Comparison of ENCODE assay signal across 18 mouse cellular contexts in genomic region chr8:113981339-113981738, GRCm38 (mm10).
"Had no signal": no experiment of that assay in that cellular context is flagged by ENCODE, and none has a peak within 500 bp of the region (broad histone marks: within the 10 kb centered on the region; RNA-seq: fewer than 3 reads in every experiment).

No protein-coding gene starts in this region.

- H3K27ac ChIP-seq: lung, embryonic 15.5 days; macrophage; midbrain, embryonic 13.5 days; midbrain, embryonic 15.5 days; neural tube, embryonic 12.5 days; stomach, embryonic 15.5 days; stomach, postnatal 0 days had no signal

- H3K27me3 ChIP-seq: midbrain, embryonic 13.5 days; midbrain, embryonic 15.5 days; neural tube, embryonic 12.5 days; stomach, embryonic 15.5 days had no signal

- H3K9ac ChIP-seq: liver, postnatal 0 days; lung, embryonic 15.5 days; midbrain, embryonic 13.5 days; midbrain, embryonic 15.5 days; neural tube, embryonic 12.5 days; stomach, embryonic 15.5 days had no signal

- H3K4me2 ChIP-seq: lung, embryonic 15.5 days; midbrain, embryonic 11.5 days; midbrain, embryonic 13.5 days; midbrain, embryonic 15.5 days; neural tube, embryonic 12.5 days; stomach, embryonic 15.5 days had no signal

- H3K4me1 ChIP-seq: stomach, embryonic 15.5 days had no signal

- H3K36me3 ChIP-seq: lung, embryonic 15.5 days; midbrain, embryonic 13.5 days; midbrain, embryonic 15.5 days; neural tube, embryonic 12.5 days; stomach, embryonic 15.5 days had no signal

- ATAC-seq: liver, postnatal 0 days; lung, postnatal 0 days; midbrain, embryonic 13.5 days; midbrain, embryonic 15.5 days had no signal

- H3K9me3 ChIP-seq: lung, embryonic 15.5 days; midbrain, embryonic 13.5 days; midbrain, embryonic 15.5 days; neural tube, embryonic 12.5 days; stomach, embryonic 15.5 days had no signal

- DNase-seq: liver, postnatal 0 days; lung, adult 2 months; lung, postnatal 14 days; lung, postnatal 36 days; right cerebral cortex, postnatal 14 days; thymus, adult 2 months; thymus, postnatal 25 days; thymus, postnatal 4 days had no signal

- H3K4me3 ChIP-seq: lung, embryonic 15.5 days; megakaryocyte, embryonic 14.5 days; midbrain, embryonic 13.5 days; midbrain, embryonic 15.5 days; neural tube, embryonic 12.5 days; stomach, embryonic 15.5 days had no signal
